Mouse (Mus musculus): ENCODE data around the gene Lrrc8c. TPM values are rescaled to one million over a fixed set of nuclear protein-coding genes. Genes with fewer than 3 reads are reported as not detected.
A peak's percentile ranks its signal among the peaks of the same experiment; 100 is the strongest.

The Lrrc8c gene
- polyA plus RNA-seq, 1 experiment from 2014 or later = 10.1 TPM

- H3K27me3 ChIP-seq (ENCODE audit: control insufficient read depth, insufficient read depth, low read length) = no peaks in the 10 kb centered on the region
- H3K4me1 ChIP-seq (replicated peaks; ENCODE audit: control insufficient read depth, insufficient read depth, low read length) = no peaks in the 10 kb centered on the region
- ATAC-seq (replicated peaks; ENCODE audit: low FRiP score) = no peak
- no peak overlapping the region for H3K9ac ChIP-seq (ENCODE audit: low read length)
- H3K9me3 ChIP-seq (ENCODE audit: control insufficient read depth, low read length) = no peaks in the 10 kb centered on the region
- no peak overlapping the region for H3K27ac ChIP-seq (ENCODE audit: low read depth, low read length)
- no peak for DNase-seq (ENCODE audit: low spot score)
- no peak overlapping the region for H3K4me2 ChIP-seq (ENCODE audit: low read depth, low read length, severe bottlenecking)
- WGBS = 74% methylated on average over 1 of the region's 1 CpGs
- no peak overlapping the region for H3K4me3 ChIP-seq (ENCODE audit: low read depth, low read length)
- no peaks in the 10 kb centered on the region for H3K36me3 ChIP-seq (ENCODE audit: control insufficient read depth, insufficient read depth, low read length)
Observed at GRCm38 (mm10) chr5:105551808-105552207, 32.6 kb downstream of the Lrrc8c start.

- no peaks in the 10 kb centered on the region for H3K27me3 ChIP-seq (ENCODE audit: control insufficient read depth, insufficient read depth, low read length)
- H3K4me2 ChIP-seq (ENCODE audit: low read depth, low read length, severe bottlenecking) = no peak overlapping the region
- WGBS = 92% methylated on average over 6 of the region's 6 CpGs
- ATAC-seq (replicated peaks; ENCODE audit: low FRiP score) (no peak), DNase-seq (ENCODE audit: low spot score) (no peak)
- no peak overlapping the region for H3K27ac ChIP-seq (ENCODE audit: low read depth, low read length)
- H3K9me3 ChIP-seq (ENCODE audit: control insufficient read depth, low read length) = no peaks in the 10 kb centered on the region
- no peak overlapping the region for H3K4me3 ChIP-seq (ENCODE audit: low read depth, low read length)
- no peak overlapping the region for H3K9ac ChIP-seq (ENCODE audit: low read length)
- no peaks in the 10 kb centered on the region for H3K4me1 ChIP-seq (replicated peaks; ENCODE audit: control insufficient read depth, insufficient read depth, low read length)
- H3K36me3 ChIP-seq (ENCODE audit: control insufficient read depth, insufficient read depth, low read length) = no peaks in the 10 kb centered on the region
Observed at GRCm38 (mm10) chr5:105556291-105556690, 37.1 kb downstream of the Lrrc8c start.

DNA sequence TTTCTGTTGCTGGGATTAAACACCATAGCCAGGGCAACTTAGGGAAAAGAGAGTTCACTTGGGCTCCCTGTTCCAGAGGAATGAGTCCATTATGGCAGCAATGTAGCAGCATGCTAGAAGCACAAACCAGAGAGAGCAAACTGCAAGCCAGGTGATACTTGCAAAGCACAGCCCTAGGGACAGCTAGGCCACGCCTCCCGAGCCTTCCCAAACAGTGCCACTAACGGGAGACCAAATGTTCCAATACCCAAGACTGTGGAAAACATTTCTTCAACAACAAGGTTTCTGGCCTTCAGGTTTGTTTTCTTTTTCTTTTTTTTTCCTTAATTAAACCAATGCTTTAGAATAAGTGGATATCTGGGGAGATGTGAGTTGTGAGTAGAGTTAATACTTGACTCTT lies 38.2 kb downstream of the Lrrc8c start:
- Histone ChIP-seq H3K27me3 (ENCODE audit: control insufficient read depth, insufficient read depth, low read length) (no peaks in the 10 kb centered on the region), H3K27ac (ENCODE audit: low read depth, low read length) (no peak overlapping the region), H3K9me3 (ENCODE audit: control insufficient read depth, low read length) (no peaks in the 10 kb centered on the region), H3K4me1 (replicated peaks; ENCODE audit: control insufficient read depth, insufficient read depth, low read length) (no peaks in the 10 kb centered on the region), H3K4me2 (ENCODE audit: low read depth, low read length, severe bottlenecking) (no peak overlapping the region), H3K4me3 (ENCODE audit: low read depth, low read length) (no peak overlapping the region), H3K9ac (ENCODE audit: low read length) (no peak overlapping the region), H3K36me3 (ENCODE audit: control insufficient read depth, insufficient read depth, low read length) (no peaks in the 10 kb centered on the region)
- WGBS = 96% methylated on average over 3 of the region's 3 CpGs
- DNase-seq (ENCODE audit: low spot score) = no peak
- no peak for ATAC-seq (replicated peaks; ENCODE audit: low FRiP score)

DNA sequence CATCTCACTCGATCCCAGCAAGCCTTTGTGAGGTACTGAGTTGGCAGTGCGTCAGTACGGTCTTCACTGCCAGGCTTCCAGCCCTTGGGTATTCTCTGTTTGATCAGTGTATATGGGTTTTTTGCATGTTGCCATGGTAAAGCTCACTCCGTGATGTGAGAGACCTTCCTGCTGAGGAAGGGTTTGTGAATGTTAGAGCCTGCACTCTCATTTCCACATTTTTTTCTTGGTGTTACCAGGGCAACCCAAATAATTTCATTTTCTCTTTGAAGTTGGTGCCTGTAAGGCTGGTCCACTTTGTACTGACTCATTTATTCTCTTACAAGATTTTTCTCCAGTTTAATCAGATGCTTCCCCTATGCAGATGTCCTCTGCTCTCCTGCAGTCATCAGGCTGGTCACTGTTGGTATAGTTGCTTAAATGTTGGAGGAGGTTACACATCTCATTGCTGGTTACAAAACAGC lies 38.6 kb downstream of the Lrrc8c start:
- H3K9ac ChIP-seq (ENCODE audit: low read length) = no peak overlapping the region
- H3K9me3 ChIP-seq (ENCODE audit: control insufficient read depth, low read length) = no peaks in the 10 kb centered on the region
- H3K36me3 ChIP-seq (ENCODE audit: control insufficient read depth, insufficient read depth, low read length) = no peaks in the 10 kb centered on the region
- no peak overlapping the region for H3K4me2 ChIP-seq (ENCODE audit: low read depth, low read length, severe bottlenecking)
- H3K27ac ChIP-seq (ENCODE audit: low read depth, low read length) = no peak overlapping the region
- no peaks in the 10 kb centered on the region for H3K4me1 ChIP-seq (replicated peaks; ENCODE audit: control insufficient read depth, insufficient read depth, low read length)
- H3K4me3 ChIP-seq (ENCODE audit: low read depth, low read length) = no peak overlapping the region
- no peak for DNase-seq (ENCODE audit: low spot score)
- ATAC-seq (replicated peaks; ENCODE audit: low FRiP score) = no peak; the same call in 1 of the 2 replicates
- WGBS = 74% methylated on average over 4 of the region's 4 CpGs
- no peaks in the 10 kb centered on the region for H3K27me3 ChIP-seq (ENCODE audit: control insufficient read depth, insufficient read depth, low read length)

DNA sequence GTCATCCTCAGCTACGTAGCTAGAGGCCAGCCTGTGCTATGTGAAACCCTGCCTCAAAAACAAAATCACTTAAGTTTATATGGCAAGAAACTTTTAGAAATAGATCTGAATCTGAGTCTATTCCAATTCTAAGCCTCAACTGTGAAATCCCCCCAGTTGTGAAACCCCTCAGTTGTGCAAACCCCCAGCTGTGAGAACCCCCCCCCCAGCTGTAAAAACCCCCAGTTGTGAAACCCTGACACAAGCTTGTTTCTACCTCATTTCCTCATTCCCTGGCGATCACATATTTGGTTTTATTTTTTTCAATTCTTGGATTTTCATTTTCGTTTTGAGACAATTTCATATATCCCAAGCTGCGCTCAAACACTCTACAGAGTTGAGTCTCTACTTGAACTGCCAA lies 39.3 kb downstream of the Lrrc8c start:
- no peak overlapping the region for H3K4me2 ChIP-seq (ENCODE audit: low read depth, low read length, severe bottlenecking)
- no peak for ATAC-seq (replicated peaks; ENCODE audit: low FRiP score)
- DNase-seq (ENCODE audit: low spot score) = no peak
- WGBS = 97% methylated on average over 4 of the region's 4 CpGs
- no peaks in the 10 kb centered on the region for H3K9me3 ChIP-seq (ENCODE audit: control insufficient read depth, low read length)
- H3K4me3 ChIP-seq (ENCODE audit: low read depth, low read length) = no peak overlapping the region
- H3K27ac ChIP-seq (ENCODE audit: low read depth, low read length) = no peak overlapping the region
- no peaks in the 10 kb centered on the region for H3K27me3 ChIP-seq (ENCODE audit: control insufficient read depth, insufficient read depth, low read length)
- no peaks in the 10 kb centered on the region for H3K36me3 ChIP-seq (ENCODE audit: control insufficient read depth, insufficient read depth, low read length)
- no peak overlapping the region for H3K9ac ChIP-seq (ENCODE audit: low read length)
- H3K4me1 ChIP-seq (replicated peaks; ENCODE audit: control insufficient read depth, insufficient read depth, low read length) = no peaks in the 10 kb centered on the region

DNA sequence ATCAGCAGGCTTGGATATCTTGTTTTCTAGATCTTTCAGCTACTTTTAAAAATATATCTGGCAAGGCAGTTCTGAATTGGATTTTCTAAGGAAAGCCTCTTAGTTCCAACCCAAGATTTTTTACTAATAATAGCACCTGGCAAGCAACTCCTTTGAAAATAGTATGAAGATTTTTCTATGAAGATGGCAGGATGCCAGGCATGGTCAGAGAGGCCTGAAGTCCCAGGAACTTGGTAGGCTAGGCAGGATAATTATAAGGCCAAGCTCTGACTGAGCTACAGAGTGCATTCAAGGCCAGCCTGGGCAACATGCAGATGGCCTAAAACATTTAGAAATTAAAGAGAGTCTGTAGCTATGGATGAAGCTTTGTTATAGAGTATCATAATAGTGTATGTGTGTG lies 42.7 kb downstream of the Lrrc8c start:
- Histone ChIP-seq H3K9me3 (ENCODE audit: control insufficient read depth, low read length) (no peaks in the 10 kb centered on the region), H3K4me3 (ENCODE audit: low read depth, low read length) (no peak overlapping the region), H3K27ac (ENCODE audit: low read depth, low read length) (no peak overlapping the region), H3K4me2 (ENCODE audit: low read depth, low read length, severe bottlenecking) (no peak overlapping the region), H3K4me1 (replicated peaks; ENCODE audit: control insufficient read depth, insufficient read depth, low read length) (peaks cover 2% of the 10 kb centered on the region; the same call in 1 of the 2 replicates), H3K27me3 (ENCODE audit: control insufficient read depth, insufficient read depth, low read length) (no peaks in the 10 kb centered on the region), H3K36me3 (ENCODE audit: control insufficient read depth, insufficient read depth, low read length) (no peaks in the 10 kb centered on the region), H3K9ac (ENCODE audit: low read length) (no peak overlapping the region)
- no peak for DNase-seq (ENCODE audit: low spot score)
- no peak for ATAC-seq (replicated peaks; ENCODE audit: low FRiP score)

GRCm38 (mm10) chr5:105564761-105565160 lies 45.6 kb downstream of the Lrrc8c start:
- Histone ChIP-seq H3K9ac (ENCODE audit: low read length) (no peak overlapping the region), H3K9me3 (ENCODE audit: control insufficient read depth, low read length) (no peaks in the 10 kb centered on the region), H3K4me1 (replicated peaks; ENCODE audit: control insufficient read depth, insufficient read depth, low read length) (peaks cover 2% of the 10 kb centered on the region; the same call in 1 of the 2 replicates), H3K4me3 (ENCODE audit: low read depth, low read length) (no peak overlapping the region), H3K36me3 (ENCODE audit: control insufficient read depth, insufficient read depth, low read length) (no peaks in the 10 kb centered on the region), H3K27me3 (ENCODE audit: control insufficient read depth, insufficient read depth, low read length) (no peaks in the 10 kb centered on the region), H3K27ac (ENCODE audit: low read depth, low read length) (no peak overlapping the region), H3K4me2 (ENCODE audit: low read depth, low read length, severe bottlenecking) (no peak overlapping the region)
- DNase-seq (ENCODE audit: low spot score) = no peak
- no peak for ATAC-seq (replicated peaks; ENCODE audit: low FRiP score)
- 90% methylated on average over 4 of the region's 4 CpGs for WGBS

- no peaks in the 10 kb centered on the region for H3K9me3 ChIP-seq (ENCODE audit: control insufficient read depth, low read length)
- peaks cover 2% of the 10 kb centered on the region; the same call in 1 of the 2 replicates for H3K4me1 ChIP-seq (replicated peaks; ENCODE audit: control insufficient read depth, insufficient read depth, low read length)
- no peak overlapping the region for H3K4me2 ChIP-seq (ENCODE audit: low read depth, low read length, severe bottlenecking)
- H3K27ac ChIP-seq (ENCODE audit: low read depth, low read length) = no peak overlapping the region
- no peaks in the 10 kb centered on the region for H3K36me3 ChIP-seq (ENCODE audit: control insufficient read depth, insufficient read depth, low read length)
- no peak overlapping the region for H3K4me3 ChIP-seq (ENCODE audit: low read depth, low read length)
- no peak overlapping the region for H3K9ac ChIP-seq (ENCODE audit: low read length)
- ATAC-seq (replicated peaks; ENCODE audit: low FRiP score) = no peak
- H3K27me3 ChIP-seq (ENCODE audit: control insufficient read depth, insufficient read depth, low read length) = no peaks in the 10 kb centered on the region
- no peak for DNase-seq (ENCODE audit: low spot score)
- 92% methylated on average over 4 of the region's 4 CpGs for WGBS
Observed at GRCm38 (mm10) chr5:105565824-105566223, 46.6 kb downstream of the Lrrc8c start.

- H3K36me3 ChIP-seq (ENCODE audit: control insufficient read depth, insufficient read depth, low read length) = no peaks in the 10 kb centered on the region
- H3K27me3 ChIP-seq (ENCODE audit: control insufficient read depth, insufficient read depth, low read length) = no peaks in the 10 kb centered on the region
- H3K9me3 ChIP-seq (ENCODE audit: control insufficient read depth, low read length) = no peaks in the 10 kb centered on the region
- H3K4me3 ChIP-seq (ENCODE audit: low read depth, low read length) = no peak overlapping the region
- DNase-seq (ENCODE audit: low spot score) = no peak
- H3K9ac ChIP-seq (ENCODE audit: low read length) = no peak overlapping the region
- 0 out of 2 replicates have a peak overlapping the region, but pooled peaks have one; percentile 41 for H3K27ac ChIP-seq (ENCODE audit: low read depth, low read length)
- no peak overlapping the region for H3K4me2 ChIP-seq (ENCODE audit: low read depth, low read length, severe bottlenecking)
- WGBS = 49% methylated on average over 7 of the region's 7 CpGs
- H3K4me1 ChIP-seq (replicated peaks; ENCODE audit: control insufficient read depth, insufficient read depth, low read length) = peaks cover 2% of the 10 kb centered on the region; the same call in 1 of the 2 replicates
- peak; percentile 74 for ATAC-seq (replicated peaks; ENCODE audit: low FRiP score)
Observed at GRCm38 (mm10) chr5:105566852-105567412, 47.7 kb downstream of the Lrrc8c start.
